Mouse (Mus musculus) brain, adult 2 months (tissue): ENCODE results near the gene Pof1b.

ENCODE experiments used
- DNase-seq: peaks from one replicate; pipeline ENCODE4 v3.0.0; 2011; ENCODE audit warnings: low read depth, low spot score

The Pof1b gene

GRCm38 (mm10) chrX:112698508-112698907 lies at the start of gene Pof1b:
Gene Pof1b (minus strand): TSS chrX:112698651.
- DNase-seq, result no peak

- no peak for DNase-seq
Measured at GRCm38 (mm10) chrX:112716587-112716986, 18.1 kb upstream of the Pof1b start.

DNA sequence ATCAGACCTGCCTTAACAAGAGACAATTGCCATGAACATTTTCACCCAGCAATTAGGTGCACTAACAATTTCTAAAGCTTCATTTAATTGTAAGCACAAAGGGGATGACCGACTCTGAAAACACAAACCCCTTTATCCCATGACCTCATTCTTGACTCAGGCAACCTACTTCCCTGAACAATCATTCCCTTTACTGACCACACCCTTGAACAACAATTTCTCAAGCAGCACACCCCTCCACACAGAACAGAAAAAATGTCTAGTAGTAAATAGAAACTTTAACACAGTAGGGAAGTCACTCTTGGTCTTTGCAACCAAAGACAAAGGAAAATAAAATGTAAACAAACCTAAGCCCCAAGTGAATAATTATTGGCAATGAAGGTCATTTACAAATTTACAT lies 4.1 kb downstream of the Pof1b start:
- no peak for DNase-seq

DNA sequence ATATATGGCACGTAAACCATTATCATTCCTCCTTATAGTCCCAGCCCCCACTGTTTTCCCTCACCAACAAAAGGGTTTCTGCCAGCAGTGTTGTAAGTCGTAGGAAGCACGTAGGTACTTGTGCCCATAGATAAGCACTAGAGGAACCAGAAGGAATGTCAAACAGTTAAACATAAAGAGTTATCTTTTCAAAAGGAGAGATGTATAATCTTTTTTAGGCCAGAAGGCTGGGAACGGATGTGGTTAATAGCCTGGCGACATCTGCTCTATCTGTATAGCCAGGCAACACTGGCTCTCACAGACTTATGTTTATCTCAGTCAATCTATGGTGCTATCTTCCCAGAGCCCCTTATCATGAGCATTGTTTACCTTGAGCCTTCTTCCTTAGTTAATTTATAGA lies 17.8 kb downstream of the Pof1b start:
- DNase-seq, result no peak

- DNase-seq, result no peak
Measured at GRCm38 (mm10) chrX:112675525-112675924, 22.9 kb downstream of the Pof1b start.

DNA sequence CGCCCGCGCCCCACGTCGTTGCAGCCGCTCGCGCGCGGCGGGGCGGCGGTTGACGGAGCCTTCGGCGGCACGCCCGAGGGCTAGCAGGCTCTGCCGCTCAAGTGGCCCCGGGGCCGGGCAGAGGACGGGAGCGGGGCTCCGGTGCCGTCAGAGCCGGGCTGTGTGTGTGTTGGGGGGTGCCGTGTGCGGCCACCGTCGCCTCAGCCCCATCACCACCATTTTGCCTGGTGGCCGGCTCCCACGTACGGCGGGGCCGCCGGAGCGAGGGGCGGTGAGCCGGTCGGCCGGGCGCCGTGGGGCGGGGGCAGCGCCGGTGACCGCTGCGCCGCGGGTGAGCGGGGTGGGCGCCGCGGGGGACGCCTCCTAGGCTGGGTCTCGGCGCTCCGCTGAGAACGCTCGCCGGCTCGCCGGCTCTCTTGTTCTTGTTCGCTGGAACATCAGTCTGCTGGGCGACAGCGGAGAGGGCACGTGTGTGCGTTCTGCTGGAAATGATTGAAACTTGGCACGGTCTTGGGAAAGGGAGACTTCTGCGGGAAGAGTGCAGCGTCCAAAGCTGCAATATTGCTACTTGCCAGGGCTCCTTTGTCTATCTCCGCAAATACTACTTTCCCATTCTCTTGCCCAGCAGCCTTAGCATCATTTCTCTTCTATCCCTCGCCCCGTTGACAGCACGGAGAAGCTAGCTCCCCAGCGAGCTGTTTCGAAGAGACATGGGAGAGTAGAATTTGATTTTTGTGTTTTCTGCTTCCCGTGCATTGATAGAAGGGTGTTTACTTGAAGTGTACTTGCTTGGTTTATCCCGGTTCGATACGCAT lies 96.9 kb downstream of the Pof1b start:
- DNase-seq, result peak; percentile 58

DNA sequence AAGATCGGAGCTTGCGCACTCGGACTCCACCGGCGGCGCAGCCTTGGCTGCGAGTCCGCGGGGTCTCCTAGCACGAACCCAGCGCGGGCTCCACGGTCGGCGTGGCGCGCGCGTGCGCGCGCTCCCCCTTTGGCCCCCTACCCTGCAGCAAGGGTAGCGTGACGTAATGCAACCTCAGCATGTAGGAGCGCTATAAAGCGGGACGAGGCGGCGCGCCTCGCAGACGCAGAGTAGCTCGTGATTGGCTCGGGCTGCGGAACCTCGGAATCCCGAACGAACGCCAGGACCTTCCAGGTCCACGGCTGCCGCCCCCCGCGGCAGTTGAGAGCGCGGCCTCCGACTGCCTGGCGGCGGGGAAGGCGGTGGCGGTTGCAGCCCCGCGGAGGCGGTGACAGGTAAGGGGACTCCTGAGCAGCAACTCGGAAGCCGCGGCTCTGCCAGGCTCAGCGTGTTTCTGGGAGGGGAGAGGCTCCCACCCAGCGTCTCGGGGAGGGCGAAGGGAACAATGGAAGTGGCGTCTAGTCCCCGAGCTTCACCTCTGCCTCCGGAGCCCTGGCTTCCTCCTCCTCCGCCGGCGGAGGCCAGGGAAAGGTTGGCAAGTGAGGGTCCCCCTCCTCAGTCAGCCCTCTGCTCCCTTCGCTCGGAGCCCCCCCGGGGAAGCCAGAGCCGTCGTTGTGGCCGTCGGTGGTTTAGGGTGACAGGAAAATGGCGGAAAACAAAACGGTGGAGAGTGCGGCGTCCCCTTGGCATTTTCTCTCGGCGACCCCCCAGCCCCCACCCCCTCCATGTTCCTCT lies 97.7 kb downstream of the Pof1b start, which contains the start of gene Zfp711:
Zfp711 (plus strand) TSS at position 16 of the 795 bp plus-strand sequence.
- DNase-seq, result peak; percentile 90
